Mouse (Mus musculus) lung, embryonic 16.5 days (tissue): ENCODE data around the gene Wscd2. TPM values are rescaled to one million over a fixed set of nuclear protein-coding genes. Genes with fewer than 3 reads are reported as not detected.
"Not testable (repeated sequence)": the region's sequence is repeated elsewhere in the genome, so short reads cannot be mapped to it uniquely, and the experiment has no call there.

Source experiments
- ATAC-seq: fragments of 200-750 bp; cut with Nextera tagmentation; 2 replicates; pipeline ENCODE4 v1.8.0; 2017; ENCODE audit warnings: low read depth, mild to moderate bottlenecking, moderate library complexity
- H3K27ac ChIP-seq: fragments of 300-500 bp; sonication (generic); 2 replicates; pipeline ENCODE4 v1.5.1; 2014; ENCODE audit warnings: mild to moderate bottlenecking, control low read depth, low read length
- H3K27me3 ChIP-seq: fragments of 300-500 bp; sonication (generic); 2 replicates; pipeline ENCODE4 v1.6.1; 2014; ENCODE audit warnings: low read depth, low read length, mixed read lengths; ENCODE audit not compliant: control insufficient read depth, insufficient read depth
- H3K36me3 ChIP-seq: fragments of 300-500 bp; sonication (generic); 2 replicates; pipeline ENCODE4 v1.6.1; 2014; ENCODE audit warnings: low read length; ENCODE audit not compliant: control insufficient read depth, insufficient read depth
- H3K4me1 ChIP-seq: fragments of 300-500 bp; sonication (generic); replicated peaks from 2 replicates; pipeline ENCODE4 v1.6.1; 2014; ENCODE audit warnings: low read length, mixed read lengths; ENCODE audit not compliant: control insufficient read depth, insufficient read depth
- H3K4me2 ChIP-seq: fragments of 300-500 bp; sonication (generic); 2 replicates; pipeline ENCODE4 v1.6.1; 2014; ENCODE audit warnings: low read depth, low read length, control low read depth
- H3K4me3 ChIP-seq: fragments of 300-500 bp; sonication (generic); 2 replicates; pipeline ENCODE4 v1.5.1; 2014; ENCODE audit warnings: mild to moderate bottlenecking, low read length, control low read depth
- H3K9ac ChIP-seq: fragments of 300-500 bp; sonication (generic); 2 replicates; pipeline ENCODE4 v1.6.1; 2014; ENCODE audit warnings: low read length, control low read depth
- H3K9me3 ChIP-seq: fragments of 300-500 bp; sonication (generic); 2 replicates; pipeline ENCODE4 v1.6.1; 2016; ENCODE audit warnings: low read length; ENCODE audit not compliant: control insufficient read depth
- WGBS: fragments of 180-500 bp; shearing (Covaris S2); extraction: QIAGEN DNeasy Blood & Tissue Kit; methylation state at CpG from one replicate; pipeline ENCODE4 v1.1.7; 2014; 5-methylcytosine and 5-hydroxymethylcytosine counted together
- polyA plus RNA-seq: library from polyadenylated mRNA; unstranded; fragments of >200 nt; fragmentation: Nextera tagmentation; extraction: Ambion mirVana; gene quantifications from 2 replicates; pipeline ENCODE4 v1.2.1, GENCODE M21; 2015

The Wscd2 gene
- polyA plus RNA-seq, 1 experiment from 2014 or later = 4.8 TPM

DNA sequence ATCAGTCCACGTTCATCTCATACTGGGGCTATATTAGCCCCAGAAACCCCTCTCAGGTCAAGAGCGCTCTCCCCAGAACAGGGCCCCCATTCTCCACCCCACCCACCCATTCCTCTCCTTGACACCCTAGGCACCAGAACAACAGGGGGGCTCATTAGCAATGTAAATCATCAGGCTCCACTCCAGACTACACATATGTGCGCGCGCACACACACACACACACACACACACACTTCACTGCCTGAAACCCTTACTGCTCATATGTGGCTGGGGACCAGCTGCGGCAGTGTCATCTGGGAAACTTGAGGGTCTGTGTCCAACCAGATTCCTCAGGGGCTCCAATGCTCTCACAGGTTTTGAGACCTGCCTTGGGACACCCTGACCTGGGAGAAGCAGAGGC is 88.3 kb downstream of the Wscd2 start:
- Histone ChIP-seq H3K4me1 (no peaks in the 10 kb centered on the region; the same call in 1 of the 2 replicates), H3K9ac (no peak overlapping the region), H3K36me3 (no peaks in the 10 kb centered on the region), H3K4me3 (no peak overlapping the region), H3K27ac (no peak overlapping the region), H3K4me2 (no peak overlapping the region), H3K9me3 (no peaks in the 10 kb centered on the region), H3K27me3 (no peaks in the 10 kb centered on the region)
- WGBS = 86% methylated on average over 6 of the region's 6 CpGs
- ATAC-seq = no peak

GRCm38 (mm10) chr5:113579128-113579527 is 89.0 kb downstream of the Wscd2 start:
- no peak overlapping the region for H3K27ac ChIP-seq
- no peaks in the 10 kb centered on the region; the same call in 1 of the 2 replicates for H3K4me1 ChIP-seq
- no peaks in the 10 kb centered on the region for H3K9me3 ChIP-seq
- H3K4me2 ChIP-seq = no peak overlapping the region
- no peak overlapping the region for H3K9ac ChIP-seq
- no peaks in the 10 kb centered on the region for H3K36me3 ChIP-seq
- no peaks in the 10 kb centered on the region for H3K27me3 ChIP-seq
- no peak overlapping the region for H3K4me3 ChIP-seq
- no peak for ATAC-seq
- WGBS = 65% methylated on average over 4 of the region's 4 CpGs

DNA sequence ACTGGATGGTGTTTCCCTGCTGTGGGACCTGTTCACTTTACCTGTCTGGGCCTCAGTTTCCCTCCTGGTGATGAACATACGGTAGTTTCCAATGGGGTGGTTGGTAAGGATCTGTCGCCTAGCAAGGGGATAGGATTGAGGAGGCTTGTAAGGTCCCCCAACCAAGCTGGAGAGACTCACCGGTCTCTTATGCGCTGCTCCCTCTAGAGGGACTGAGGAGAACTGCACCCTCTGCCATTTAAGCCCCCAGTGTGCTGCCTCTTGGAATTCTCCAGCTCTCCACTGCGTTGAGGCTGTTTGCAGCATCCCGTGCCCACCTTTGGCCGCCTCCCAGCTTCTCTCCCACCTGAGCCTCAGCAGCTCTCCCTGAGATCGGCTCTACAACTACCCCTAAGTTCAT is 90.1 kb downstream of the Wscd2 start:
- H3K9me3 ChIP-seq = no peaks in the 10 kb centered on the region
- 55% methylated on average over 8 of the region's 8 CpGs for WGBS
- H3K27me3 ChIP-seq = no peaks in the 10 kb centered on the region
- ATAC-seq = no peak
- H3K36me3 ChIP-seq = no peaks in the 10 kb centered on the region
- no peak overlapping the region for H3K9ac ChIP-seq
- no peaks in the 10 kb centered on the region; the same call in 1 of the 2 replicates for H3K4me1 ChIP-seq
- H3K4me2 ChIP-seq = no peak overlapping the region
- no peak overlapping the region for H3K27ac ChIP-seq
- no peak overlapping the region for H3K4me3 ChIP-seq

DNA sequence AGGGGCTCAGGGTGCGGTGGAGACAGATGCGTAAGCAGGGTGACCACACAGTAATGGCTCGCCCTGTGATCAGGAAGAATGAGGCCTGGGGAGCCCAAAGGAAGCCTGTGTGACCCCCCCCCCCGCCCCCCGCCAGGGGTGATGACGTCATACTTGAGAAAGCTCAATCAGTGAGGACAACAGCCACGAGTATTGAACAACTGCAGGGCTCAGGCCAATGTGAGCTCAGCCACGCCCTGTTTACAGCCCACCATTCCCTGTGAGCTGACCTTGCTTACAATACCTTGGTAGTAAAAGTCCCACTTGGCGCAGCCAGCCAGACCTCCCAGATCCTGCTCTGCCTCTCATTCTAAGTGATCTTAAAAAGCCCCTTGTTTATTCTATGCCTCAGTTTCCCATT is 90.7 kb downstream of the Wscd2 start:
- Histone ChIP-seq H3K27me3 (no peaks in the 10 kb centered on the region), H3K4me2 (no peak overlapping the region), H3K4me1 (no peaks in the 10 kb centered on the region; the same call in 1 of the 2 replicates), H3K36me3 (no peaks in the 10 kb centered on the region), H3K27ac (no peak overlapping the region), H3K9ac (no peak overlapping the region), H3K9me3 (no peaks in the 10 kb centered on the region), H3K4me3 (no peak overlapping the region)
- ATAC-seq = no peak
- WGBS = 61% methylated on average over 9 of the region's 9 CpGs

GRCm38 (mm10) chr5:113583424-113584162 is 93.5 kb downstream of the Wscd2 start:
- Histone ChIP-seq H3K4me2 (no peak overlapping the region), H3K9me3 (no peaks in the 10 kb centered on the region), H3K27ac (no peak overlapping the region), H3K9ac (no peak overlapping the region), H3K36me3 (no peaks in the 10 kb centered on the region), H3K4me3 (no peak overlapping the region), H3K4me1 (no peaks in the 10 kb centered on the region; the same call in 1 of the 2 replicates), H3K27me3 (no peaks in the 10 kb centered on the region)
- WGBS = 63% methylated on average over 5 of the region's 5 CpGs
- peak; percentile 50; the same call in 1 of the 2 replicates for ATAC-seq

DNA sequence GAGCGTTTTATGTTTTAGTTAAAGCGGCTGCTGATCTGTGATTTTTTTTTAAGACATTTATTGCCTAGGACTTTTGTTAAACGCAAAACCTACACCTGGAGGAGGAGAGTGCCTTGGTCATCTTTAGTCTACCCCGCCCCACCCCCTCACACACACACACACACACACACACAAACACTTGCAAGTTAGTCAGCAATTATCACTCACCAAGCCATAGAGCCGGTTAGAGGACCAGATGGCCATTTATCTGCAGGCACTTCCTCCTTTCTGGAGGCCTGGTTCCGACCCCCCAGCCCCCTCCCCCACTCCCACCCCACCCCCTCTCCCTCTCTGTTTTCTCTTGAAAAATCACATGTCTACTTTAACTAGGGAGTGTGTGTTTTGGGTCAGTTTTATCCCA is 94.3 kb downstream of the Wscd2 start:
- Histone ChIP-seq H3K36me3 (no peaks in the 10 kb centered on the region), H3K4me2 (no peak overlapping the region), H3K4me1 (no peaks in the 10 kb centered on the region; the same call in 1 of the 2 replicates), H3K4me3 (no peak overlapping the region), H3K27me3 (no peaks in the 10 kb centered on the region), H3K27ac (no peak overlapping the region), H3K9ac (no peak overlapping the region), H3K9me3 (no peaks in the 10 kb centered on the region)
- 29% methylated on average over 6 of the region's 6 CpGs for WGBS
- ATAC-seq = no peak

DNA sequence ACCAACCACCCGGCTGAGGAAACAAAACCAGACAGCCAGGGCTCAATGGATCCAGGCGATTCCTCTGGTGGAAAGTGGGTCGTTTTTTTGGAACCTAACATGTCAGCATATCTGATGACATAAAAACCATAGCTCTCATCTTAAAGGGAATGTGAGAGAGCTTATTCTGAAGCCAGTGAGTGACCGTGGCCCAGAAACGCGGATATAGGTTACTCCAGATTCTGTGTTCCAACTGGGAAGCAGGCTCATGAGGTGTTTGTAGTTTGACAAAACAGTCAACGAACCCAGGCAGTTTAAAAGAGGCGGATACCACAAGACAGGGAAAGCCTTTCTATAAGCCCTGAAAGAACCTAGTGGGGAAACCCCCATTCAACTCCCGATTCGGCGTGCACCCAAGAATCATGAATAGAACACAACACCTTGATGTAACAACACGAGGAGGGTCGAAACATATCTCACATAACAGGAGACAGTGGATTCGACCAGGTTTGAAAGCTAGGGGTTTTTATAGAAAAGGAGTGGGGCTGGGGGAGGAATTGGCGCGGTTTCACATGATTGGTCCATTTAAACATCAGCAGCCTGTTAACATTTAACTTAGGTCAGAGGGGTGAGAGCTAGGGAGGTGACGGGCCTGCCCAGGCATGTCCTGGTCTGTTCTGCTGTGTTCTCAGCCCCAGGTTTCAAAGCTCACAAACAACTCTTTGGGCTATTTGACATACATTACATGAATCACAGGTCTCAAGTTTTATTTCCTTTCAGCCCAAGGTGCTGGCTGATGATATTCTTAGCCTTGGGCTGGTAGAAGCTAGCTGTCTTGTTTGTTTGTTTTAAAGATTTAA is 95.7 kb downstream of the Wscd2 start:
- ATAC-seq, H3K27ac ChIP-seq: not testable (repeated sequence)
- 72% methylated on average over 17 of the region's 17 CpGs for WGBS

GRCm38 (mm10) chr5:113586458-113586849 is 96.3 kb downstream of the Wscd2 start:
- WGBS = 54% methylated on average over 5 of the region's 5 CpGs
- not testable (repeated sequence) for H3K36me3 ChIP-seq, H3K27ac ChIP-seq, H3K9ac ChIP-seq, H3K9me3 ChIP-seq, H3K27me3 ChIP-seq, H3K4me2 ChIP-seq, ATAC-seq, H3K4me3 ChIP-seq, H3K4me1 ChIP-seq

More for the DNA sequence above, 95.7 kb downstream of the Wscd2 start:
- H3K36me3 ChIP-seq, H3K9ac ChIP-seq, H3K4me2 ChIP-seq, H3K4me1 ChIP-seq, H3K9me3 ChIP-seq, H3K4me3 ChIP-seq, H3K27me3 ChIP-seq: not testable (repeated sequence)

GRCm38 (mm10) chr5:113590010-113590640 is 100.0 kb downstream of the Wscd2 start:
- Histone ChIP-seq H3K27ac (no peak overlapping the region), H3K4me1 (no peaks in the 10 kb centered on the region), H3K27me3 (no peaks in the 10 kb centered on the region), H3K36me3 (no peaks in the 10 kb centered on the region), H3K4me2 (no peak overlapping the region), H3K9ac (no peak overlapping the region), H3K9me3 (no peaks in the 10 kb centered on the region), H3K4me3 (no peak overlapping the region)
- 0 out of 2 replicates have a peak, but pooled peaks have one; percentile 24 for ATAC-seq
- 60% methylated on average over 5 of the region's 5 CpGs for WGBS
